Mouse (Mus musculus) layer of hippocampus, adult 6 months (tissue): ENCODE measurements around the gene Furin. TPM values are rescaled to one million over a fixed set of nuclear protein-coding genes. Genes with fewer than 3 reads are reported as not detected.

Source experiments
- long read RNA-seq, 2 experiments: library from polyadenylated mRNA; unstranded; transcript quantifications; one replicate each; pipeline ENCODE4 v2.0.0; 2019 to 2020
- polyA plus RNA-seq: library from polyadenylated mRNA; unstranded; fragments of <200 nt; fragmentation: Nextera tagmentation; gene quantifications from 2 replicates; pipeline ENCODE4 v1.2.3, GENCODE M21; 2021

Gene Furin
- polyA plus RNA-seq: 2.6 and 2.7 TPM in 2 replicates
- long read RNA-seq, experiment 1, partial matches to known transcripts: 0 of 2 reads
- long read RNA-seq, experiment 1, other reads (novel, unspliced or antisense): 2 of 2 reads
- long read RNA-seq, experiment 2, partial matches to known transcripts: 9 of 12 reads
- long read RNA-seq, experiment 2, other reads (novel, unspliced or antisense): 3 of 12 reads

DNA sequence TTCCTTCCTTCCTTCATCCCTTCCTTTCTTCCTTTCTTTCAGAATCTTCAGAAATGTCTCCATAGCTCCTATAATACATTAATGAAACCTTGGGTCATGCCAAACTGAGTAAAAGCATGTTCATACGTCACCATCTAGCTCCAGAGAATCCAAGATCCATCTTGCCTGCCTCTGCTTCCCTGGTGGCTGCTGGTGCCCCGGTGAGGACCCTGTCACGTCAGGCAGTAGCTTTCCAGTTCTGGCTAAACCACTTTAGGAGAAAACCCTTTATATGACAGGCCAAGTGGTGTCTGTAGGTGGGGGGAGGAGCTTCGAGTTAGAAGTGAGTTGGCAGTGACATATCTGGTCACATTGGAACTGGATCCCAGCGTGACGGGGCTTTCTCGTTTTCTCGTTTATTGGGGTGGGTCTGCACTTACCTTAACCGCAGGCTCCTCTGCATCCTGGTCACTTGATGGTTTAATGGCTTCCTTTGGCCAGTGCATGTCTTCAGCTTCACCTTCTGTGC, at the start of gene Furin:
TSS of gene Furin (minus strand) at position 249 of the 508 bp plus-strand sequence.

DNA sequence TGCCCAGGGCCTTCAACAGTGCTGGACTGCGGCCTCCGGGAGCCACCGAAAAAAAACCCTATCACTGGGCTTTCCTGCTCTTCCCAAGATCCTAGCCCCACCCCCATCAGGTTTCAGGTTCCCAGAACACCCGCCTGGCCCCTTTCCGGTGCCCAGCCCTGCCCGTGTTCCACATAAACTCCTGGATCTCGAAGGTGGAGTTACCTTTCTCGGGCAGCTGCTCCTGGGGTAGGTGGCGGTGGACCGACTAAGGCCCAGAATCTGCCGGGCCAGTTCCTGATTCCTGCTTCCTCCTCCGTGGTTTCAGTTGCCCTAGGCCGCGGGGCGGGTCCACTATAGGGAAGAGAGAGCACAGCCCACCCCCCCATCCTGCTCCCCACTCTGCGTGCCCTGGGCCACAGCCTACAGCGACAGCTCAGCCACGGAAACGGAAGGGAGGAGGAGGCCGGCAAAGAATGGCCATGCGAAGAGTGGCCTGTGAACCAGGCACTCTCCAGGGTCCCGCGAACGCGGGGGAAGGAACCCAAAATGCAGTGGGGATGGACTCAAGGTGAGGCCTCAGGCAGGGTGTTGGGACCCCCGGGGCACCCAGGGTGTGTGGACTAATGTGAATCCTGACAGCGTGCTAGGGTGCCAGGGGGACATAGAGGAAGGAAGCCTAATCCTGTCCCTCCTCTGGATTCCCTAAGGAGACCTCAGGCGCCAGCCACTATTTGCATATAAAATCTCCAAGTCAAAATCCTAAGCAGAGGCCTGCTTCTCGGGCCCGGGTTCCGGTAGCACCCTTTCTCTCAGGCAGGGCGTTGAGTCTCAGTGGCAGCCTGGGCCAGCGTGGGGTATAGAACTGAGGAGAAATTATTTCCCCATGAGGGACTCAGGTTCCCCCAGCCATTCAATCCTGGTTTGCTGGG, 17.3 kb downstream of the Furin start, which contains the start of gene Fes:
TSS of gene Fes (minus strand) at position 314 of the 911 bp plus-strand sequence.

GRCm38 (mm10) chr7:80371041-80371751, 34.0 kb downstream of the Furin start, which contains the start of gene Man2a2:
TSS of gene Man2a2 (minus strand) at chr7:80371375.

GRCm38 (mm10) chr7:80342858-80343257, 62.4 kb downstream of the Furin start, which contains the start of gene Hddc3:
TSS of gene Hddc3 (plus strand) at chr7:80343104.

DNA sequence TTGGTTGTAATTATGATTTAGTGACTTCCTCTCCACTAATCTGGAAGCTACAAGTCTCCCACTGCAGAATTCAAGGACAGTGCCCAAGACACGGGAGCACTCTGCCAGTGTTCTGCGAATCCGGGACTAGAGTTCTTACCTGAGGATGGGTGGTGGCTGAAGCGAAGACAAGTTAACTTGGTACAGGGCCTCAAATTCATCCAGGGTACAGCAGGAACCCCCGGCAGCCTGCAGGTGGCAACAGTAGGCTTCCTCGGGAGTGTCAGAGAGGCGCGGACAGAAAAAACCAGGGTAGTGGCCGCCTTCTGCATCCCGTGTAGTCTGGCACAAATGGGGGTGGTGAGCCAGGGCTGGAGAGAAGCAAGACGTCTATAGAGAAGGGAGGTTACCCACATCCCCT, 64.4 kb downstream of the Furin start, which contains the start of gene Unc45a:
TSS of gene Unc45a (minus strand) at position 213 of the 400 bp plus-strand sequence.

Other genes with a start within 250 kb of the Furin start
- 15.3 and 15.8 TPM in 2 replicates for gene Sema4b, start 218.6 kb downstream of the Furin start, polyA plus RNA-seq
- 65.6 and 83.1 TPM in 2 replicates for gene Cib1, start 172.6 kb downstream of the Furin start, polyA plus RNA-seq
- 6.2 and 6.3 TPM in 2 replicates for gene Gdpgp1, start 172.6 kb downstream of the Furin start, polyA plus RNA-seq
- 0.65 and 1.4 TPM in 2 replicates for gene Ttll13, start 159.1 kb downstream of the Furin start, polyA plus RNA-seq
- 53.3 and 55.0 TPM in 2 replicates for gene Ngrn, start 144.2 kb downstream of the Furin start, polyA plus RNA-seq
- 12.5 and 12.7 TPM in 2 replicates for gene Vps33b, start 135.8 kb downstream of the Furin start, polyA plus RNA-seq
- 1.8 and 2.6 TPM in 2 replicates for gene Prc1, start 111.0 kb downstream of the Furin start, polyA plus RNA-seq
- gene Rccd1, start 81.0 kb downstream of the Furin start, polyA plus RNA-seq: 0.55 and 1.1 TPM in 2 replicates
- gene Unc45a, start 64.4 kb downstream of the Furin start, polyA plus RNA-seq: 14.6 and 16.2 TPM in 2 replicates
- gene Hddc3, start 62.3 kb downstream of the Furin start, polyA plus RNA-seq: 21.8 and 32.7 TPM in 2 replicates
- gene Man2a2, start 34.1 kb downstream of the Furin start, polyA plus RNA-seq: 11.2 and 12.0 TPM in 2 replicates
- 1.0 TPM in 2 replicates for gene Fes, start 17.5 kb downstream of the Furin start, polyA plus RNA-seq
- 0.58 and 0.95 TPM in 2 replicates for gene Blm, start 129.7 kb upstream of the Furin start, polyA plus RNA-seq